Mouse (Mus musculus) neural tube, embryonic 10.5 days (tissue): ENCODE measurements around the gene Ppp4c.
"Not testable (repeated sequence)": the region's sequence is repeated elsewhere in the genome, so short reads cannot be mapped to it uniquely, and the experiment has no call there.

Source experiments
- DNase-seq: peaks from one replicate; pipeline ENCODE4 v3.0.0-alpha.2; 2017; ENCODE audit warnings: low spot score; ENCODE audit errors: extremely low spot score

Ppp4c gene

GRCm38 (mm10) chr7:126781661-126782370, 10.5 kb downstream of the Ppp4c start:
- no peak for DNase-seq

DNA sequence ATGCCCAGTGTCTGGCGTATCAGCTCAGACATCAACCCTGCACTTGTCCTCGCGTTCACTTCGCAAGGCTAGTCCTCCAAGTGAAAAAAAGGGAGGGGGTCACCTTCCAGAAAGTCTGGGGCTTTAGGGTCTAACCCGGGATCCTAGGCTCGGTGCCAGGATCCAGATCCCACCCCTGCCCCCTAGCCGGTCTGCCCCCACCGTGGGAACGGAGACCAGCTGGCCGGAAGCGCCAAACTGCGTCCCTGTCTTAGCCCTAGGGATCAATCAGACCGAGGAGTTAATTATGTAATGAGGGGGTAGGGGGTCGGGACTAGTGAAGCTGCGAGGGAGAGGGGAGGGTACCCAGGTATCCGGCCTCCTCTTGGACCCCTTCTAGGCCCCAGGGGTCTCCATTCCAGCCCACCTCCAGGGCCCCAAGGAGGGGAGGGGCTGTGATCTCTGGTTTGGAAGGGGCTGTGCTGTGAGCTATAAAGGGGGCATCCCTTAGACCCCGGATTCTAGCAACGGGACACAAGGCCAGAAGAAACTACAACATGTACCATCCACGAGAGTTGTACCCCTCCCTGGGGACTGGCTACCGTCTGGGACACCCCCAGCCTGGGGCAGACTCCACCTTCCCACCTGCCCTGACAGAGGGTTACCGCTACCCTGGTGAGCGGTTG, 11.2 kb downstream of the Ppp4c start, which contains the start of gene Tbx6:
Tbx6 (plus strand) TSS at position 513 of the 665 bp plus-strand sequence.
- DNase-seq: no peak

DNA sequence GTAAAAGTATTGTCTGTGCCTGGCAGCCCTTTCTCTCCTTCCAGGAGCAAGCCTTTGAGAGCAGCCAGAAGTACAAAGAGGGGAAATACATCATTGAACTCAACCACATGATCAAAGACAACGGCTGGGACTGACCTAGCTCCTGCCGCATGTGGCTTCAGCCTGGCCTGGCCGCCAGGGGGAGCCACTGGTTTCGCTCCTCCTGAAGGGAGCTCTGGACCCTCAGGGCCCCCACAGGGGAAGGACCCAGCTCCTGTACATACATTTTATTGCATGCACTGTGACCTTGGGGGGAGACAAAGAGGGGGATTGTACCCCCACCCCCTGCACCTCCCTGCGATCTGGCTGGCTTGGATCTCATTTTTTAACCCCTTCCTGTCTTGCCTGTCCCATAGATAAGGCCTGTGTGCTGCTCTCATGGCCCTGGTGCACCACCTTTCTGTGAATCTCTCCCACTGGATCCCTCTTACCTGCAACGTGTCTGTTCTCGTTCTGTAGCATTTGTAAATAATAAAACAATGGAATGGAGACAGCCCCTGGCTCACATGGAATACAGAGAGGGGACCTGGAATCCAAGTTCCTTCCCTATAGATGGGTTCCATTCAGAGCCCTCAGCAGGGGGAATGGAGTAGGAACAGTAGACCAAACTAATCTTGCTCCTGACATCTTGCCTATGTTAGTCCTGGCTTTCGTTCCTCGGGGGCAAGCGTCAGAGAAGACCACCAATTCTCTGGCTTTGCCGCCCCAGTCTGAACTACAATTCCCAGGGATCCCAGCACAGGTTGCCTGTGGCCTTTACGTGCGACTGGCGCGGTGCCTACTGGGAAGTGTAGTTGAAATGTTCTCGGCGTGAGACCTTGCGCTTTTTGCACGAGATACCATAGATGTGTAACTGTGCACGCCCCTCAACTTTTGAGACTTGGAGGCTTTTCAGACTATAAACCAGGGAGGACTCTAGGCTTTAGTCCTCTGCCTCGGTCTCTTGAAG, 12.0 kb downstream of the Ppp4c start:
- DNase-seq: peak; percentile 94

- DNase-seq: not testable (repeated sequence)
These were observed 13.2 kb downstream of the Ppp4c start for GRCm38 (mm10) chr7:126779101-126779500.

GRCm38 (mm10) chr7:126778147-126778546, 14.1 kb downstream of the Ppp4c start:
- no peak for DNase-seq

DNA sequence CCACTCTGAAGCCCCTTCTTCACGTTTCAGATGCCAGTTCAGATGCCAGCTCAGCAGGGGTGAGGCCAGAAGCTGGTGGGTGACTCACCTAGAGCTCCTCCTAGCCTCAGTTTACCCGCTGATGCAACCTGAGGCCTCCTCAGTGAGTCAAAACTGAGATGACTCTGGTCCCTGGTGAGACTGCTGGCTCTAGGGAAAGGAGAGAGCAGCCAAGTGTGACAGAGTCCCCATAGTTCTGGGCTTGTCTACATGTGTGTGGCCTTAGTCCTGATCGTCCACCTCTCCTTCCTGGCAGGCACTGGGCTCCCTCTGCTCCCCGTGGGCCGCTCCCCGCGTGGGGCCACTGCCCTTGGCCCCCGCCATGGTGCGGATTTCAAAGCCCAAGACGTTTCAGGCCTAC, 14.8 kb downstream of the Ppp4c start:
- no peak for DNase-seq

GRCm38 (mm10) chr7:126776598-126777057, 15.7 kb downstream of the Ppp4c start, which contains the start of gene Ypel3:
Gene Ypel3 (plus strand): TSS chr7:126776955.
- DNase-seq: peak; percentile 90

- DNase-seq: no peak
These were observed 16.4 kb downstream of the Ppp4c start for GRCm38 (mm10) chr7:126775978-126776234.

DNA sequence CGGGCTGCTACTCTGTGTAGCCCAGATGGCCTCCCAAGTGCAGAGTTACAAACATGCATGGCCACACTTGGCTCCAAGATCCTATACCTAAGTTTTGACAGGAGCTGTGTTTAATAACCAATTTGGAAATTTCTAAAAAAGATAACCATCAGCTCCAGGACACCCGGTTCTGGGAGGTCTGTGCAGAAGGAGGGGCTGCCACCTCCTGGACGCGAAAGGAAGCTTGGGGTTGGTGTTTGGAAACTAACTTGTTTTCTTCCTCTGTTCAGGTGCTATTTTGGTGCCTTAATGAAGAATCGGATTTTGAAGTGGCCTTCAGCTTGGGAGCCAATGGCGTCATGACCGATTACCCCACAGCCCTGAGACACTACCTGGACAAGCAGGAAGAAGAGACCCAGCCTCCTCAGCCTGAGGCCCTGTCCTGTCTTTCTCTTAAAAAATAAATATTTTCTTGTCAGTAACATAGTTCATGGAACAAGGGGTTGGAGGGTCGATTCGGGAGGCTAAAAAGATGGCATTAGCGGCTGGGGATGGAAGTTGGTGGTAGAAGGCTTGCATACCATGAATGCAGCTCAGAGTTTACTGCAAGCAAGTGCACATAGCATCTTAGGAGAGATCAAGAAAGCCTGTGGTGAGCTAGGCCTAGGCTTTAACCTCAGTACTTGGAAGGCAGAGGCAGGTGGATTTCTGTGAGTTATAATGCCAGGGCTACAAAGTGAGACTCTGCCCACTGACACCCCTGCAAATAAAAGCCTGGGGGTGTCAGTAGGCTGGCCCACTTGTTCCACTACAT, 16.9 kb downstream of the Ppp4c start:
- no peak for DNase-seq

- DNase-seq: no peak
These were observed 17.8 kb downstream of the Ppp4c start for GRCm38 (mm10) chr7:126774463-126774862.

DNA sequence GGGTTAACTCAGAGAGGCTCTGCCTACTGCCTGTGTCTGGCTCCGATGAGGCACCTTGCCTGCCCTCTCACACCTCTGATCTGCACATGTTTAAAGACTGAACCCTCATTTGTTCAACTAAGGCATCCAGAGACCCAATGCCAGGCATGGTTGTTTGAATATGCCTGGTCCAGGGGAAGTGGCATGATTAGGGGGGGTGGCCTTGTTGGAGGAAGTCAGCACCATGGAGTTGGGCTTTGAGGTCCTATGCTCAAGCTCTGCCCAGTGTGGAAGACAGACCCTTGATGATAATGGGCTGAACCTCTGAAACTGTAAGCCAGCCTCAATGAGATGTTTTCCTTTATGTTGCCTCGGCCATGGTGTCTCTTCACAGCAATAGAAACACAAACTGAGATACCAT, 18.9 kb downstream of the Ppp4c start:
- no peak for DNase-seq

GRCm38 (mm10) chr7:126770784-126771183, 21.5 kb downstream of the Ppp4c start:
- no peak for DNase-seq

DNA sequence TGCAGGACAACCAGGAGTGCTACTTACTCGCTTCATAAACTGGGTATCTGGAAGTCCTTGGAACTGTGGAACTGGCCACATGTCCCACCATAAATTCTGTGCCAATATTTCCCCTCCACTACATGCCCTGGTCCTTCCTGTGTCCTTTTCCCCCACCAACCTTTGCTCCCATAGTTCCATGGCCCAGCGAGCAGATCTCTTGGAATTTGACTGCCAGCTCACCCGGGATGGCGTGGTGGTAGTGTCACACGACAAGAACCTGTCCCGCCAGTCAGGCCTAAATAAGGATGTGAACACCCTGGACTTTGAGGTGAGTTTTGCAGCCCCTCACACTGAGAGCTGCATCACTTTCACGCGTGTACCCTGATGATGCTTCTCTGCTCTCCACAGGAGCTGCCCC, 25.3 kb downstream of the Ppp4c start:
- no peak for DNase-seq

DNA sequence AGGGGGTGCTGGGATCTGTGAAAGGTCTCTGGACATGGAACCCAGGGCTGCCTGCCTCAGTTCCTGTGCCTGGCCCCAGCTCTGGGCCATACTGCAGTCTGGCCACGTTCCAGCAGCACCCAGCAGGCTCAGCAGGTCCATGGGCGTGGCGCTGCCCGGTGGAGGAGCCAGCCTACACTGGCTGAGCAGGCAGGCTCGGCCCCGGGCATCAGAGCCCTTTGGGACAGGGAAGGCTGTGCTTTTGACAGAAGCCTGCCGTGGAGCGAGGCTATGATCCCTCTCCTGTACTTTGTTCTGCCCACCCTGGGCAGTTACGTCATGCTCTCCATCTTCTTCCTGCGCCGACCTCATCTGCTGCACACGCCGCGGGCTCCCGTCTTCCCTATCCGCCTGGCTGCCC, 26.1 kb downstream of the Ppp4c start, which contains the start of gene Gdpd3:
Gdpd3 (plus strand) TSS at position 134 of the 400 bp plus-strand sequence.
- no peak for DNase-seq

DNA sequence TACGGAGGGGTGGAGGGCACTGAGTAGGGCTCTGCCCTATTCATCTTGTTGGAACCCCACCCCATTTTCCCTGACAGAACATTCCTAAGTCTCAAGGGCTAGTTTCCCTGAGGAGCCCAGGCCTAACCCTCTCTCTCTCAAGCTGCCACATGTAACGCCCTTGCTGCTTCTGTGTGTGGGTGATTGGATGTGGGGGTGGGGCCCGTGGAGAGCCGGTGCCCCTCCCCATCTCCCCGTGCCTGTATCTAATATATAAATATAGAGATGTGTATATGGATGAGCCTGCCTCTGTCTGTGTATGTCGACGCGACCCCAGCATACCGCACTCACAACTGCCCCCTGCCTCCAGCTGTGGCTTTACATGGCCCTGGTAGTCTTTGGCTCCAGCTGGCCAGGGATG, 26.8 kb downstream of the Ppp4c start:
- no peak for DNase-seq

DNA sequence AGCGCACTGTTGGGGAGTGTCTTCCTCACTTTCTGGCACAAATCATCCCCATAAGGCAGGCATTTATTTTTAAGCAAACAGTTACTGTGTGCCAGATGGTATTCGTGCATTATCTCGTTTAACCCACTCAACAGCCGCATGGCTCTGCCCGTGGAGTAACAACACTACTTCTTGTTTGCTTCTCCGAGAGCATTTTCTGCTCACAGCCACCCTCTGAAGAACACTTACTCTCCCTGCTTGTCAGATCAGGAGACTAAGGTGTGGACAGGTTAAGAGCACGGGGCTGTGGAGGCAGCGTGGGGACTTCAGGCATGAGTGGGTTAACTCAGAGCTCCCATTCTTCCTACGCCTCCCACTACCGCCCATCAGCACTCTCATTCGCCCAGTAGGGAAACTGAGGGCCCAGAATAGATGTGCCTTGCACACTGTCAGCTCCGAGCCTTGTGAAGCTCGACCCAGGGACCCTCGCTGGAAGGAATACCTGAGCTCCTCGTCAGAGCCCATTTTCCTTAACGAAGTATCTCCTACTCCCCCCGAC, 29.8 kb downstream of the Ppp4c start:
- no peak for DNase-seq

GRCm38 (mm10) chr7:126761529-126762067, 30.7 kb downstream of the Ppp4c start:
- DNase-seq: no peak

- DNase-seq: no peak
These were observed 31.3 kb downstream of the Ppp4c start for GRCm38 (mm10) chr7:126760956-126761355.

GRCm38 (mm10) chr7:126760391-126760802, 31.9 kb downstream of the Ppp4c start:
- DNase-seq: no peak

GRCm38 (mm10) chr7:126759672-126760390, 32.5 kb downstream of the Ppp4c start:
- no peak for DNase-seq
